Mouse (Mus musculus) myocyte (in vitro differentiated cells): ENCODE measurements around the gene Angptl2.

Experiments used
- MYOD1 ChIP-seq, 3 experiments: IDR thresholded peaks; one replicate each; pipeline ENCODE4 v1.6.1; 2011; ENCODE audit warnings: control low read depth in 2 of 3, low read depth in 2 of 3, mild to moderate bottlenecking in 2 of 3, moderate library complexity in 1 of 3; ENCODE audit not compliant: insufficient read length in 2 of 3, control insufficient read depth in 1 of 3
- POLR2A ChIP-seq: IDR thresholded peaks from one replicate; pipeline ENCODE4 v1.6.1; 2011; ENCODE audit warnings: low read depth, mild to moderate bottlenecking, control low read depth, moderate library complexity; ENCODE audit not compliant: insufficient read length
- USF1 ChIP-seq: IDR thresholded peaks from one replicate; pipeline ENCODE4 v1.6.1; 2011; ENCODE audit warnings: low read depth, mild to moderate bottlenecking, control low read depth, moderate library complexity

DNA sequence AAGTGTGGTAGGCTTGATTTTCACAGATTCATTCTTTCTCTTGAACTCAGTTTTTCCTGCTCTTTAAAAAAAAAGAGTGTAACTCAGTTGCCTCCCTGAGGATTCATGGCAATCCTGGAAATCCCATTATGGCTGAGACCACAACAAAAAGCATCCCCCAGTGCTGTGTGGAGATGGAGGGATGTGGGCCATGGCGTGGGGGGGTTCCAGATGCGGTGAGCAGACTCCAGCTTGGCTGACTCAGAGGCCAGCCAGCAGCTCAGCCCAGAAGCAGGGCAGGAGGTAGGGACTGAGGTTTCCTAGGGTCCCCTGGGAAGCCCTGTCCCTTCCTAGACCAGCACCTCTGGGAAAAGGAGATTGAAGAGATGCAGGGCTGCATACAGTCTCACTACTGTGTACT lies 38.9 kb upstream of the Angptl2 start:
- TF ChIP-seq POLR2A (no peak), MYOD1 (IDR thresholded peaks at IDR 0.05; ENCODE audit: control insufficient read depth in 1 of 3, insufficient read length in 2 of 3, low read depth in 2 of 3) (no peak), USF1 (no peak)
